Mouse (Mus musculus) brain, embryonic 14.5 days (tissue): ENCODE measurements around the gene Zfp217.

ENCODE experiments used
- CTCF ChIP-seq: fragments of 200-500 bp; IDR thresholded peaks from 2 replicates; pipeline ENCODE4 v1.5.1; 2012; ENCODE audit warnings: inconsistent platforms, mild to moderate bottlenecking, moderate library complexity, borderline replicate concordance; ENCODE audit not compliant: insufficient read depth, insufficient read length; ENCODE audit errors: extremely low read depth
- POLR2A ChIP-seq: fragments of 200-500 bp; IDR thresholded peaks from 2 replicates; pipeline ENCODE4 v1.6.1; 2012; ENCODE audit warnings: mild to moderate bottlenecking, inconsistent platforms, borderline replicate concordance; ENCODE audit not compliant: poor library complexity, insufficient read depth, insufficient read length, severe bottlenecking; ENCODE audit errors: extremely low read depth

- TF ChIP-seq CTCF: no peak
- TF ChIP-seq POLR2A: no peak
Measured at GRCm38 (mm10) chr2:170127523-170127922, 20.4 kb downstream of the Zfp217 start.
